Mouse (Mus musculus): Measurements from ENCODE around the gene Slit3. TPM values are rescaled to one million over a fixed set of nuclear protein-coding genes. Genes with fewer than 3 reads are reported as not detected.

Slit3 gene
- polyA plus RNA-seq, 1 experiment from 2014 or later: 4.5 TPM

GRCm38 (mm10) chr11:35527816-35528462, 406.9 kb downstream of the Slit3 start:
- no peaks in the 10 kb centered on the region for H3K36me3 ChIP-seq (ENCODE audit: control insufficient read depth, insufficient read depth, low read length)
- H3K4me2 ChIP-seq (ENCODE audit: low read length): no peak overlapping the region
- no peaks in the 10 kb centered on the region for H3K27me3 ChIP-seq (ENCODE audit: control insufficient read depth, insufficient read depth, low read depth, low read length)
- no peaks in the 10 kb centered on the region; the same call in 1 of the 2 replicates for H3K4me1 ChIP-seq (ENCODE audit: control insufficient read depth, insufficient read depth, low read length)
- H3K9me3 ChIP-seq (replicated peaks; ENCODE audit: control insufficient read depth, low read length, poor library complexity, severe bottlenecking): no peaks in the 10 kb centered on the region
- no peak overlapping the region for H3K9ac ChIP-seq (ENCODE audit: low read depth, low read length)
- no peak overlapping the region for H3K4me3 ChIP-seq (ENCODE audit: low read depth, low read length)
- peak; percentile 82 for ATAC-seq
- 21% methylated on average over 7 of the region's 7 CpGs for WGBS
- no peak overlapping the region for H3K27ac ChIP-seq (ENCODE audit: low read length)

- no peak for ATAC-seq
- H3K4me1 ChIP-seq (ENCODE audit: control insufficient read depth, insufficient read depth, low read length): peaks cover 11% of the 10 kb centered on the region
- H3K27ac ChIP-seq (ENCODE audit: low read length): no peak overlapping the region
- H3K4me2 ChIP-seq (ENCODE audit: low read length): no peak overlapping the region
- WGBS: 79% methylated on average over 6 of the region's 6 CpGs
- H3K27me3 ChIP-seq (ENCODE audit: control insufficient read depth, insufficient read depth, low read depth, low read length): peaks cover 4% of the 10 kb centered on the region
- no peaks in the 10 kb centered on the region for H3K36me3 ChIP-seq (ENCODE audit: control insufficient read depth, insufficient read depth, low read length)
- H3K9me3 ChIP-seq (replicated peaks; ENCODE audit: control insufficient read depth, low read length, poor library complexity, severe bottlenecking): no peaks in the 10 kb centered on the region
- H3K4me3 ChIP-seq (ENCODE audit: low read depth, low read length): no peak overlapping the region
- no peak overlapping the region for H3K9ac ChIP-seq (ENCODE audit: low read depth, low read length)
Measured at GRCm38 (mm10) chr11:35535027-35535426, 414.0 kb downstream of the Slit3 start.

- WGBS: 23% methylated on average over 18 of the region's 18 CpGs
- Histone ChIP-seq H3K9ac (ENCODE audit: low read depth, low read length) (no peak overlapping the region), H3K4me1 (ENCODE audit: control insufficient read depth, insufficient read depth, low read length) (peaks cover 13% of the 10 kb centered on the region), H3K27me3 (ENCODE audit: control insufficient read depth, insufficient read depth, low read depth, low read length) (peaks cover 4% of the 10 kb centered on the region), H3K27ac (ENCODE audit: low read length) (no peak overlapping the region), H3K36me3 (ENCODE audit: control insufficient read depth, insufficient read depth, low read length) (no peaks in the 10 kb centered on the region), H3K9me3 (replicated peaks; ENCODE audit: control insufficient read depth, low read length, poor library complexity, severe bottlenecking) (no peaks in the 10 kb centered on the region), H3K4me3 (ENCODE audit: low read depth, low read length) (no peak overlapping the region), H3K4me2 (ENCODE audit: low read length) (peak overlapping the region; percentile 33)
- peak; percentile 75; the same call in 1 of the 2 replicates for ATAC-seq
Measured at GRCm38 (mm10) chr11:35537128-35538088, 416.4 kb downstream of the Slit3 start.

GRCm38 (mm10) chr11:35542731-35543130, 421.7 kb downstream of the Slit3 start:
- Histone ChIP-seq H3K4me2 (ENCODE audit: low read length) (no peak overlapping the region), H3K4me3 (ENCODE audit: low read depth, low read length) (no peak overlapping the region), H3K27ac (ENCODE audit: low read length) (no peak overlapping the region), H3K27me3 (ENCODE audit: control insufficient read depth, insufficient read depth, low read depth, low read length) (peaks cover 3% of the 10 kb centered on the region; the same call in 1 of the 2 replicates), H3K4me1 (ENCODE audit: control insufficient read depth, insufficient read depth, low read length) (peaks cover 8% of the 10 kb centered on the region), H3K9me3 (replicated peaks; ENCODE audit: control insufficient read depth, low read length, poor library complexity, severe bottlenecking) (no peaks in the 10 kb centered on the region), H3K9ac (ENCODE audit: low read depth, low read length) (no peak overlapping the region), H3K36me3 (ENCODE audit: control insufficient read depth, insufficient read depth, low read length) (no peaks in the 10 kb centered on the region)
- 95% methylated on average over 10 of the region's 10 CpGs for WGBS
- no peak for ATAC-seq

GRCm38 (mm10) chr11:35544112-35545064, 423.4 kb downstream of the Slit3 start:
- Histone ChIP-seq H3K36me3 (ENCODE audit: control insufficient read depth, insufficient read depth, low read length) (no peaks in the 10 kb centered on the region), H3K27me3 (ENCODE audit: control insufficient read depth, insufficient read depth, low read depth, low read length) (peaks cover 3% of the 10 kb centered on the region; the same call in 1 of the 2 replicates), H3K4me3 (ENCODE audit: low read depth, low read length) (peak overlapping the region; percentile 40), H3K4me2 (ENCODE audit: low read length) (peak overlapping the region; percentile 64), H3K9ac (ENCODE audit: low read depth, low read length) (peak overlapping the region; percentile 65), H3K27ac (ENCODE audit: low read length) (peak overlapping the region; percentile 53), H3K4me1 (ENCODE audit: control insufficient read depth, insufficient read depth, low read length) (peaks cover 3% of the 10 kb centered on the region; the same call in 1 of the 2 replicates), H3K9me3 (replicated peaks; ENCODE audit: control insufficient read depth, low read length, poor library complexity, severe bottlenecking) (no peaks in the 10 kb centered on the region)
- WGBS: 27% methylated on average over 31 of the region's 31 CpGs
- peak; percentile 80 for ATAC-seq

GRCm38 (mm10) chr11:35546081-35546822, 425.2 kb downstream of the Slit3 start:
- Histone ChIP-seq H3K4me3 (ENCODE audit: low read depth, low read length) (no peak overlapping the region), H3K4me2 (ENCODE audit: low read length) (0 out of 2 replicates have a peak overlapping the region, but pooled peaks have one; percentile 2), H3K36me3 (ENCODE audit: control insufficient read depth, insufficient read depth, low read length) (no peaks in the 10 kb centered on the region), H3K9ac (ENCODE audit: low read depth, low read length) (no peak overlapping the region), H3K4me1 (ENCODE audit: control insufficient read depth, insufficient read depth, low read length) (no peaks in the 10 kb centered on the region; the same call in 1 of the 2 replicates), H3K27me3 (ENCODE audit: control insufficient read depth, insufficient read depth, low read depth, low read length) (peaks cover 3% of the 10 kb centered on the region; the same call in 1 of the 2 replicates), H3K27ac (ENCODE audit: low read length) (no peak overlapping the region), H3K9me3 (replicated peaks; ENCODE audit: control insufficient read depth, low read length, poor library complexity, severe bottlenecking) (no peaks in the 10 kb centered on the region)
- WGBS: 59% methylated on average over 7 of the region's 7 CpGs
- no peak for ATAC-seq

- H3K9ac ChIP-seq (ENCODE audit: low read depth, low read length): no peak overlapping the region
- no peaks in the 10 kb centered on the region for H3K4me1 ChIP-seq (ENCODE audit: control insufficient read depth, insufficient read depth, low read length)
- H3K9me3 ChIP-seq (replicated peaks; ENCODE audit: control insufficient read depth, low read length, poor library complexity, severe bottlenecking): no peaks in the 10 kb centered on the region
- no peak overlapping the region for H3K4me3 ChIP-seq (ENCODE audit: low read depth, low read length)
- no peak overlapping the region for H3K4me2 ChIP-seq (ENCODE audit: low read length)
- ATAC-seq: no peak
- no peaks in the 10 kb centered on the region for H3K36me3 ChIP-seq (ENCODE audit: control insufficient read depth, insufficient read depth, low read length)
- WGBS: 93% methylated on average over 9 of the region's 9 CpGs
- 0 out of 2 replicates have a peak, but pooled peaks cover under 1% of the 10 kb centered on the region for H3K27me3 ChIP-seq (ENCODE audit: control insufficient read depth, insufficient read depth, low read depth, low read length)
- H3K27ac ChIP-seq (ENCODE audit: low read length): no peak overlapping the region
Measured at GRCm38 (mm10) chr11:35550036-35550435, 429.0 kb downstream of the Slit3 start.

- no peak overlapping the region for H3K27ac ChIP-seq (ENCODE audit: low read length)
- no peak overlapping the region for H3K4me2 ChIP-seq (ENCODE audit: low read length)
- 47% methylated on average over 11 of the region's 11 CpGs for WGBS
- no peak for ATAC-seq
- H3K9ac ChIP-seq (ENCODE audit: low read depth, low read length): no peak overlapping the region
- no peaks in the 10 kb centered on the region; the same call in 1 of the 2 replicates for H3K4me1 ChIP-seq (ENCODE audit: control insufficient read depth, insufficient read depth, low read length)
- H3K36me3 ChIP-seq (ENCODE audit: control insufficient read depth, insufficient read depth, low read length): no peaks in the 10 kb centered on the region
- no peaks in the 10 kb centered on the region for H3K9me3 ChIP-seq (replicated peaks; ENCODE audit: control insufficient read depth, low read length, poor library complexity, severe bottlenecking)
- H3K27me3 ChIP-seq (ENCODE audit: control insufficient read depth, insufficient read depth, low read depth, low read length): no peaks in the 10 kb centered on the region
- no peak overlapping the region for H3K4me3 ChIP-seq (ENCODE audit: low read depth, low read length)
Measured at GRCm38 (mm10) chr11:35556192-35556591, 435.2 kb downstream of the Slit3 start.

Measured in midbrain, embryonic 16.5 days (tissue).